Mouse (Mus musculus): ENCODE results near the gene Jun.

GRCm38 (mm10) chr4:95092516-95092915, 40.5 kb upstream of the Jun start:
- TF ChIP-seq CTCF (IDR thresholded peaks at IDR 0.05; ENCODE audit: control insufficient read depth, insufficient read depth, insufficient replicate concordance, low read depth, low read length) (no peak), POLR2A (IDR thresholded peaks at IDR 0.05; ENCODE audit: control insufficient read depth, low read depth, low read length) (no peak)

Measured in testis, adult 2 months (tissue).